Mouse (Mus musculus) brain, embryonic 14.5 days (tissue): ENCODE results near the gene Olfr552. TPM values are rescaled to one million over a fixed set of nuclear protein-coding genes. Genes with fewer than 3 reads are reported as not detected.
A peak's percentile ranks its signal among the peaks of the same experiment; 100 is the strongest.
"Not testable (repeated sequence)": the region's sequence is repeated elsewhere in the genome, so short reads cannot be mapped to it uniquely, and the experiment has no call there.

Experiments used
- DNase-seq: peaks from one replicate; pipeline ENCODE4 v3.0.0-alpha.2; 2011; ENCODE audit warnings: low read depth
- CTCF ChIP-seq: fragments of 200-500 bp; IDR thresholded peaks from 2 replicates; pipeline ENCODE4 v1.5.1; 2012; ENCODE audit warnings: inconsistent platforms, mild to moderate bottlenecking, moderate library complexity, borderline replicate concordance; ENCODE audit not compliant: insufficient read depth, insufficient read length; ENCODE audit errors: extremely low read depth
- POLR2A ChIP-seq: fragments of 200-500 bp; IDR thresholded peaks from 2 replicates; pipeline ENCODE4 v1.6.1; 2012; ENCODE audit warnings: mild to moderate bottlenecking, inconsistent platforms, borderline replicate concordance; ENCODE audit not compliant: poor library complexity, insufficient read depth, insufficient read length, severe bottlenecking; ENCODE audit errors: extremely low read depth
- polyA plus RNA-seq: library from polyadenylated mRNA; depleted of rRNA; stranded (reverse); fragments of >200 nt; gene quantifications from 2 replicates; pipeline ENCODE4 v1.2.3, GENCODE M21; 2012; rRNA removed

The Olfr552 gene
- polyA plus RNA-seq, 1 experiment = not detected

DNA sequence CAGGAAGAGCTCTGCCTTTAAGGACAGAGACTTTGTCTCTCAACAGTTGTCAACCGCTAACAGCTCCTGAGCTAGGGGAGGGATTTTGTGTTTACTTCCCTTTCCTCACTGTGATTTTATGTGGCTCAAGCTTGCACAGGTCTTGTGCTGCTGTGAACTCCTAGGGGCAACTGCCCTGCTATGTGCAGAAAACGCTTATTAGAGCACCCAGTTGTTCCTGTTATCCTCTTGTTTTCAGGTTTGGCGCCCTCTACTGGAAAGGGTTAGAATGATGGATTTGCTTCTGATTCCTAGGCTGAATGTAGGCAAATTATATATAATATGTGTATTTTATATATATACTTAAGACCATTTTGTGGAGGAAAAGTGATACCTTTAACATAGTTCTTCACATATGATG, 39.1 kb downstream of the Olfr552 start:
- DNase-seq = peak; percentile 47
- TF ChIP-seq CTCF (peak; percentile 16; the same call in 1 of the 2 replicates), POLR2A (no peak)

DNA sequence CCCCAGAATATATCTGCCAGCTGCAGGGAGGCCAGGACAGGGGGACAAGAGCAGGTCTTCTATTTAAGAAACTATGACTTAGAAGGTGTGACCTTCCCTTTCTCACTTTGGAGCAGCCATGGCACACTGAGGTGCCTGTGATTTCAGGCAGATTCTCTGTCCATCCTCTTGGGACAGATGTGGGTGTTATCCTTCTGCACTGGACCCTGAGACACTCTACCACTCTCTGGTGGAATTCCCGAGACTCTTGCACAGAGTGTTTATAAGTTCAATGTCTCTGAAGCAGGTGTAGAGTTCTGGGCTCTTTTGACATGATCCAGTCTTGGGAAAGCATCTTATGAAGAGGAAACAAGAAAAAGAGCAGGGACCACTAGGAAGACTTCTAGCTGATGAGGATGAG, 40.6 kb downstream of the Olfr552 start, which contains the start of gene Olfr554:
Gene Olfr554 (plus strand): TSS at position 301 of the 400 bp plus-strand sequence.
- DNase-seq = no peak
- TF ChIP-seq POLR2A (no peak), CTCF (no peak)

DNA sequence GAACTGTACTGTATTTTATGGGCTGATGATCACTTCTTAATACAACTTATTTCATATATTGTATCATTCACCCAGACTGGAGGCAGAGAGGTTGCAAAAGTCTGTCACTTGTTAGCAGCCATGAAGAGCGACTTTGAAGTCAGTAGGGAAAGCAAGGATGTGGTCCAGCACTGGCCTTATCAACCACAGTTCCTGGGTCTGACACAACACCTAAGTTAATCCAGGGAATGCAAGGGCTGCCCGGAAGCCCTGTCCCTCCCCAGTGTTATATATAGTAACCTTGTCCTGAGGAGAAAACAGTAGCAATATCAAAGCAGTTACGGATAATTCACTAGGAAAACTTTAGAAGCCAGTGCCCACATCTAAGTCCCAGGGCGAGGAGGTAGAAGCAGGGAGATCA, 47.4 kb downstream of the Olfr552 start:
- DNase-seq = not testable (repeated sequence)

Other genes starting within 250 kb of the Olfr552 start
- gene Rrm1, start 156.1 kb upstream of the Olfr552 start, polyA plus RNA-seq = 46.1 and 54.4 TPM in 2 replicates
- not detected in 2 replicates for gene Olfr543, start 116.1 kb upstream of the Olfr552 start, polyA plus RNA-seq
- gene Olfr544, start 109.5 kb upstream of the Olfr552 start, polyA plus RNA-seq = not detected in 2 replicates
- not detected in 2 replicates for gene Olfr545, start 98.2 kb upstream of the Olfr552 start, polyA plus RNA-seq
- not detected in 2 replicates for gene Olfr547, start 63.0 kb upstream of the Olfr552 start, polyA plus RNA-seq
- gene Olfr548-ps1, start 56.9 kb upstream of the Olfr552 start, polyA plus RNA-seq = not detected in 2 replicates
- gene Olfr549, start 47.9 kb upstream of the Olfr552 start, polyA plus RNA-seq = not detected in 2 replicates
- 1.3 and 1.5 TPM in 2 replicates for gene Trim21, start 32.3 kb upstream of the Olfr552 start, polyA plus RNA-seq
- not detected in 2 replicates for gene Olfr550, start 26.3 kb upstream of the Olfr552 start, polyA plus RNA-seq
- not detected in 2 replicates for gene Olfr551, start 5.9 kb upstream of the Olfr552 start, polyA plus RNA-seq
- not detected in 2 replicates for gene Olfr553, start 20.4 kb downstream of the Olfr552 start, polyA plus RNA-seq
- gene Olfr554, start 40.7 kb downstream of the Olfr552 start, polyA plus RNA-seq = not detected in 2 replicates
- gene Olfr555, start 61.1 kb downstream of the Olfr552 start, polyA plus RNA-seq = not detected in 2 replicates
- not detected in 2 replicates for gene Olfr556, start 67.1 kb downstream of the Olfr552 start, polyA plus RNA-seq
- 11.1 and 14.2 TPM in 2 replicates for gene Trim68, start 89.6 kb downstream of the Olfr552 start, polyA plus RNA-seq
- gene Olfr557, start 98.1 kb downstream of the Olfr552 start, polyA plus RNA-seq = not detected in 2 replicates
- 0.08 and 0.19 TPM in 2 replicates for gene Olfr558, start 104.4 kb downstream of the Olfr552 start, polyA plus RNA-seq
- not detected in 2 replicates for gene Olfr33, start 121.3 kb downstream of the Olfr552 start, polyA plus RNA-seq
- gene Olfr559, start 129.7 kb downstream of the Olfr552 start, polyA plus RNA-seq = not detected in 2 replicates
- gene Olfr560, start 161.6 kb downstream of the Olfr552 start, polyA plus RNA-seq = not detected in 2 replicates
- 0.15 and 0.18 TPM in 2 replicates for gene Olfr78, start 161.7 kb downstream of the Olfr552 start, polyA plus RNA-seq
- gene Olfr561, start 173.5 kb downstream of the Olfr552 start, polyA plus RNA-seq = not detected in 2 replicates
- not detected in 2 replicates for gene Olfr564, start 205.7 kb downstream of the Olfr552 start, polyA plus RNA-seq